Mouse (Mus musculus) monocyte, adult 59 days (primary cell): ENCODE measurements around the gene Arid3a. TPM values are rescaled to one million over a fixed set of nuclear protein-coding genes. Genes with fewer than 3 reads are reported as not detected.

Experiments
- total RNA-seq, 2 experiments: library from RNA; stranded (reverse); gene quantifications; one replicate each; pipeline ENCODE4 v1.2.4; 2023

Arid3a gene
- total RNA-seq = 10 to 100 TPM; 72.0 to 93.0 TPM

DNA sequence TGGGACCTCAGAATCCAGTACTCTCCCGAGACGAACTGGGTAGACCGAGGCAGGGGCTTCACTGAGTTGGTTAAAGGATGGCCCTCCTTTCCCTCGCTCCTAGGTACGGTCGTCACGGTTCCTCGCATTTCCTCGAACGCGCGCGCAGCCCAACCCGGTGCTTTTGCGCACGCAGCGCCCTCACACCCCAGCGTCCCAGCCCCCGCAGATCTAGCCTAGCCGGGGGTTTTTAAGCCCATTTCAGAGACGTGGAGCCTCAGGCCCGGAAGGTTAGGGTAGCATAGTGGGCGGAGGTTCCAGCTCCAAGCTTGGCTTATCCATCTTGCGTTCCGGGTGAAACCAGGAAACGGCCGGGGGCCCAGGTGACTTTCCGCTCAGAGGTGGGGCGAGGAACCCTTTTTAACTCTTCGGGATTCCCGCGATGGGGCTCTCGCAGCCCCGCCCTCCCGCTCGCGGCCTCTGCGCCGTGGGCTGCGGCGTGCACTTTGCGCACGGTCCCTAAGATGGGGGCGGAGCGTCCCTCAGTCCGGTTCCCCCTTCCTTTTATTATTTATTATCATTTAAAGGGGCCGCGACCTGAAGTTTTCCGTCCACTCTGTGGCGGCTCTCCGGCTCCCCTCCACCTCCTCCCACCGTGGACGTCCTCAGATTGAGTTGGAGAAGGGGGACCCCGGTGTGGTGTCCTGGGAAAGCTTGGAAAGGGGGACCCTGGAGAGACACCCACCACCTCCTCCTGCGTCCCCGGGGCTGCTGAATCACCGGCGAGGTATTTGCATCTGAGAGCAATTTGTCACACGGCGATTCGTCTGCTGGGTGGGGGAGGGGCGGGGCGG lies at the start of gene Arid3a:
TSS of gene Arid3a (plus strand) at position 553 of the 833 bp plus-strand sequence.

DNA sequence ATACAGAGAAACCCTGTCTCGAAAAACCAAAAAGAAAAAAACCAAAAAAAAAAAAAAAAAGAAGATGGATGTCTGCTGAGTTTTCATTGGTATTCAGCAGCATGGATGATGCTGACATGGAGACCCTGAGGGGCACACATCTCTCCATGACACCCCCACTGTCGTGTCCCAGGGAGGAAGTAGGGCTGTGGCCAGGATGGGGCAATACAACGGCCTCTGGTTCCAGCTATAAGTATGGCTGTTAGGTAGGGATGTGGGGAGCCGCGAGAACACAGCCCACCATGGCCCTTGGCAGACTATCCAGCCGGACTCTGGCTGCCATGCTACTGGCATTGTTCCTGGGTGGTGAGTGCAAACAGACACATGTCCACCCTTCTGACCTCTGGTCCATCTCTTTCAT lies 40.8 kb upstream of the Arid3a start, which contains the start of gene Elane:
TSS of gene Elane (plus strand) at position 194 of the 400 bp plus-strand sequence.

DNA sequence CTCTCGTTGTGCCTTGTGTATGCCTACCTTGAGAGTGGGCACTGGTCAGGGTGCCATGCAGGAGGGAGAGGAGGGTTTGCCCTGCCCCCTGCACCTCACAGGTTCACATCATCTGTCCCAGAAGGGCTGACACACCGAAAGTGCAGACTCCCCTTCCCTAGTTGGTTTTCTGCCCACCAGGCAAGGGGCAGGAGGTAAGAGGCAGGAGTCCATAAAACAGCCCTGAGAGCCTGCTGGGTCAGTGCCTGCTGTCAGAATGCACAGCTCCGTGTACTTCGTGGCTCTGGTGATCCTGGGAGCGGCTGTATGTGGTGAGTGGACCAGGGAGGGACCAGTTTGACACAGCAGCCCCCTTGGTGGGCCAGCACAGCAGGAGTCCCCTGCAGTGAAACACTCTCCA lies 36.2 kb upstream of the Arid3a start, which contains the start of gene Cfd:
TSS of gene Cfd (plus strand) at position 184 of the 400 bp plus-strand sequence.

GRCm38 (mm10) chr10:79908167-79909091 lies 18.4 kb upstream of the Arid3a start, which contains the start of gene Med16:
Med16 (minus strand) TSS chr10:79908923.

GRCm38 (mm10) chr10:79910556-79910955 lies 16.3 kb upstream of the Arid3a start, which contains the start of gene Gm26602:
Gm26602 (plus strand) TSS chr10:79910856.

GRCm38 (mm10) chr10:79916808-79917531 lies 9.9 kb upstream of the Arid3a start, which contains the start of gene Kiss1r:
Kiss1r (plus strand) TSS chr10:79916971.

GRCm38 (mm10) chr10:79920958-79921535 lies 5.8 kb upstream of the Arid3a start, which contains the start of gene R3hdm4:
R3hdm4 (minus strand) TSS chr10:79921208.

GRCm38 (mm10) chr10:79959847-79960601 lies 33.2 kb downstream of the Arid3a start, which contains the start of gene Wdr18:
Wdr18 (plus strand) TSS chr10:79960152.

DNA sequence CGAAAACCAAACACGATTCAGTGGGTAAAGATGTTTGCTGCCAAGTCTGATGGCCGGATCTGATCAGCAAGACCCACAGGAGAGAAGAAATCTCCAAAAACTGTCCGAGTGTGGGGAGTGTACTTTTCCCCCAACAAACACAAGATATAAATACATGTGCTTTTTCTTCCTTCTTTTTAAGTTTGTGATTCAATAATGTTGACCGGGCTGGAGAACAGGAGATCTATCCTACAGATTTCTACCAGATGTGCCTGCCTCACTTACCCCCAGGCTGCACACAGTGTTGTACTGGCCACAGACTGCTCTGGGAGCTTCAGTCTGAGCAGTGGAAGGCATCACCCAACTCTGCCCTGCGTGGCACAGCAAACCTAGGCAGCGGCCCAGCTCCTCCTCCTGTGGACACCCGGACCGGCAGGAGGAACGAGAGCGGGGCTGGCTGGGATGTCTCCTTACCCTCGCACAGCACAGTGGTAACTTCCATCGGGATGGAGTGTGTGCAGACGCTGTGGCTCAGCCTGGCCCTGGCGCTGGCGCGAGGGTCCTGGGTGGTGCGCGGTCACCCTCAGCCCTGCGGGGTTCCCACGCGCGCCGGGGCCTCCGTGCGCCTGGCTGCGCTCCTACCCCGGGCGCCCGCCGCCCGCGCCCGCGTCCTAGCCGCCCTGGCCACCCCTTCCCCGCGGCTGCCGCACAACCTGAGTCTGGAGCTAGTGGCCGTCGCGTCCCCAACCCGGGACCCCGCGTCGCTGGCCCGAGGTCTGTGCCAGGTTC lies 43.8 kb downstream of the Arid3a start, which contains the start of gene Grin3b:
TSS of gene Grin3b (plus strand) at position 301 of the 768 bp plus-strand sequence.

DNA sequence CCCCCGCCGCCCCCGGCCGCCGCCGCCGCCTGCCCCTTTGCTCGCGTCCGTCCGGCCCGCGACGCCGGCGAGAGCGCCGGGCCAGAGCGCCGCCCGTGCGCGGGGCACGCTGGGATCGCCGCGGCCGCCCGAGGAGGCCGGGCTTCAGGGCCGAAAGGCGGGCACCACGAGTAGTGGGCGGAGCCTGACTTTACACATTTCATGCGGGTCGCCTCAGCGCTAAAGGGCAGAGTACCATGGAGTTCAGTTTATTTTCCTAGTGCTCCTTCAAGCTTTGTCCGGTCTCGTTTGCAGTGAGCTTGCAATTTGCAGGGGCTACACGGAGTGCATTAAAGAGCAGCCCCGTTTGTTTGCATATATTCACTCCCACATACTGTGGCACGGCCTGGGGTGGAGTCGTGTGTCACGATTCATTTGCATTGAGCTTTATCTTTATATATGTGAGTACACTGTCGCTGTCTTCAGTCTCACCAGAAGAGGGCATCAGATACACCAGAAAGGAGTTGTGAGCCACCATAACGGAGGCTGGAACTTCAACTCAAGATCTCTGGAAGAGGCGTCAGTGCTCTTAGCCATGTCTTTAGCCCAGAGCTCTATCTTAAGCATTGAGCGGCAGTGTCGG lies 57.5 kb downstream of the Arid3a start, which contains the start of gene Tmem259:
TSS of gene Tmem259 (minus strand) at position 136 of the 622 bp plus-strand sequence.

DNA sequence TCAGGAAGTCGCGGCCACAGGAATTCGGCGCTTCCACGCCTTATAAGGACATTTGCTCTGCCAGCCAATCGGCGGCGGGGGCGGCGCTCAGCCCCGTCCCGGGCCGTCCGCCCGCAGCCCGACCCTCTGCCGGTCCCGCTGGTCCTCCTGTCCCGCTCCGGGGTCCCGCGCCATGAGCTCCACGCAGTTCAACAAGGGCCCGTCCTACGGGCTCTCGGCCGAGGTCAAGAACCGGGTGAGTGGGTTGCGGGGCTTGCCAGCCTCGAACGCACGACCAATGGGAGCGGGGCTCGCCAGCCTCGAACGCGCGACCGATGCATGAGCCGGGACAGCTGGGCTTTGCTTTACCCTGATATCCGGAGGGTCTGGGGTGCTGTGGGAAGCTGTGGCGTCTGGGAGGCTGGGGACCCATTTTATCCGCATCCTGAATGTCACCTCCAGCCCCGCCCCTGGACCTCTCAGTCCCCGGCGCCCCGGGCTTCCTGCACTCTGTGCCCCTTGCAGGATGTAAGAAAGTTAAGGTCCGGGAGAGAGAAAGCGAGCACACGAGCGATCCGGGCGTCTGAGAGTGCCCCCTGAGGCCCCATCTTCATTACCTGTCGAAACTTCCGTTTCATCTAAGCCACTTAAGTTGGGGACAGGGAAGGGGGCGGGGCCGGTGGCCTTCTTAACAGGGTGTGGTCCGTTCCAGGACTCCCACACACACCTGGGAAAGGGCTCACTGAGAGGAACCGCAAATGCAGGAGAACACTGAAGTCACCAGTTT lies 61.8 kb downstream of the Arid3a start, which contains the start of gene Cnn2:
TSS of gene Cnn2 (plus strand) at position 79 of the 766 bp plus-strand sequence.

GRCm38 (mm10) chr10:79996272-79997033 lies 69.6 kb downstream of the Arid3a start, which contains the start of gene Abca7:
Abca7 (plus strand) TSS chr10:79996494.

Other genes with a start within 250 kb of the Arid3a start
- gene Cdc34, start 244.8 kb upstream of the Arid3a start, total RNA-seq = 10 to 100 TPM; 64.7 to 68.6 TPM
- gene Gzmm, start 238.0 kb upstream of the Arid3a start, total RNA-seq = 1 to 10 TPM; 2.3 to 2.7 TPM
- 100 to 1,000 TPM; 153 to 156 TPM for gene Bsg, start 222.6 kb upstream of the Arid3a start, total RNA-seq
- under 1 TPM in 1 of 2 experiments, not detected in 1; 0.16 TPM for gene Hcn2, start 210.4 kb upstream of the Arid3a start, total RNA-seq
- 10 to 100 TPM; 29.0 to 32.2 TPM for gene Polrmt, start 180.5 kb upstream of the Arid3a start, total RNA-seq
- not detected for gene Fgf22, start 172.0 kb upstream of the Arid3a start, total RNA-seq
- gene Rnf126, start 160.1 kb upstream of the Arid3a start, total RNA-seq = 10 to 100 TPM; 42.3 to 43.1 TPM
- 1 to 10 TPM; 1.2 to 2.2 TPM for gene Fstl3, start 149.8 kb upstream of the Arid3a start, total RNA-seq
- not detected for gene Prss57, start 136.1 kb upstream of the Arid3a start, total RNA-seq
- gene Palm, start 133.5 kb upstream of the Arid3a start, total RNA-seq = 10 to 100 TPM; 70.2 to 73.6 TPM
- under 1 TPM in 1 of 2 experiments, not detected in 1; 0.49 TPM for gene Misp, start 106.1 kb upstream of the Arid3a start, total RNA-seq
- 100 to 1,000 TPM; 308 to 311 TPM for gene Ptbp1, start 72.6 kb upstream of the Arid3a start, total RNA-seq
- 10 to 100 TPM in 1 of 2 experiments, 1 to 10 TPM in 1; 4.9 to 13.3 TPM for gene Prtn3, start 52.6 kb upstream of the Arid3a start, total RNA-seq
- gene Plppr3, start 52.4 kb upstream of the Arid3a start, total RNA-seq = 1 to 10 TPM; 1.5 to 5.6 TPM
- gene Elane, start 40.8 kb upstream of the Arid3a start, total RNA-seq = 1 to 10 TPM; 1.4 to 1.7 TPM
- gene Cfd, start 36.2 kb upstream of the Arid3a start, total RNA-seq = not detected
- gene Med16, start 18.1 kb upstream of the Arid3a start, total RNA-seq = 10 to 100 TPM; 33.8 to 45.6 TPM
- gene Gm26602, start 16.2 kb upstream of the Arid3a start, total RNA-seq = not detected
- gene Kiss1r, start 10.1 kb upstream of the Arid3a start, total RNA-seq = 1 to 10 TPM; 1.1 to 1.5 TPM
- 100 to 1,000 TPM; 103 to 108 TPM for gene R3hdm4, start 5.8 kb upstream of the Arid3a start, total RNA-seq
- gene Wdr18, start 33.1 kb downstream of the Arid3a start, total RNA-seq = 10 to 100 TPM; 14.9 to 15.3 TPM
- gene Grin3b, start 43.7 kb downstream of the Arid3a start, total RNA-seq = not detected
- 100 to 1,000 TPM; 159 to 170 TPM for gene Tmem259, start 57.3 kb downstream of the Arid3a start, total RNA-seq
- gene Cnn2, start 61.5 kb downstream of the Arid3a start, total RNA-seq = 100 to 1,000 TPM; 264 to 285 TPM
- gene Abca7, start 69.5 kb downstream of the Arid3a start, total RNA-seq = 100 to 1,000 TPM; 123 to 126 TPM
- gene Arhgap45, start 89.6 kb downstream of the Arid3a start, total RNA-seq = 100 to 1,000 TPM; 445 to 469 TPM
- 10 to 100 TPM; 70.3 to 88.5 TPM for gene Polr2e, start 112.8 kb downstream of the Arid3a start, total RNA-seq
- 100 to 1,000 TPM; 295 to 325 TPM for gene Gpx4, start 120.1 kb downstream of the Arid3a start, total RNA-seq
- gene Sbno2, start 178.5 kb downstream of the Arid3a start, total RNA-seq = 100 to 1,000 TPM; 221 to 224 TPM
- 100 to 1,000 TPM; 122 to 129 TPM for gene Stk11, start 188.8 kb downstream of the Arid3a start, total RNA-seq
- 100 to 1,000 TPM; 165 to 182 TPM for gene Atp5d, start 211.6 kb downstream of the Arid3a start, total RNA-seq
- gene Cbarp, start 213.8 kb downstream of the Arid3a start, total RNA-seq = 1 to 10 TPM; 3.7 to 4.5 TPM
- gene Midn, start 221.2 kb downstream of the Arid3a start, total RNA-seq = 100 to 1,000 TPM; 150 to 162 TPM
- 10 to 100 TPM; 46.0 to 76.6 TPM for gene Cirbp, start 238.9 kb downstream of the Arid3a start, total RNA-seq
- 10 to 100 TPM; 11.8 to 19.2 TPM for gene 1600002K03Rik, start 245.9 kb downstream of the Arid3a start, total RNA-seq